Mouse (Mus musculus) bone marrow, adult 2 months (tissue): ENCODE data around the gene Pigl. TPM values are rescaled to one million over a fixed set of nuclear protein-coding genes. Genes with fewer than 3 reads are reported as not detected.
"Not testable (repeated sequence)": the region's sequence is repeated elsewhere in the genome, so short reads cannot be mapped to it uniquely, and the experiment has no call there.

ENCODE experiments used
- H3K27ac ChIP-seq: fragments of 200-500 bp; 2 replicates; pipeline ENCODE4 v1.5.1; 2012; ENCODE audit warnings: low read depth, mild to moderate bottlenecking, control low read depth, inconsistent platforms, low read length; ENCODE audit not compliant: control insufficient read depth, poor library complexity, insufficient read depth
- H3K4me1 ChIP-seq: fragments of 200-500 bp; 2 replicates; pipeline ENCODE4 v1.6.1; 2011; ENCODE audit warnings: low read length; ENCODE audit not compliant: control insufficient read depth, insufficient read depth
- H3K4me3 ChIP-seq: fragments of 200-500 bp; replicated peaks from 2 replicates; pipeline ENCODE3; 2011; ENCODE audit warnings: mild to moderate bottlenecking, low read depth, low read length, control low read depth; ENCODE audit not compliant: control insufficient read depth
- CTCF ChIP-seq: fragments of 200-500 bp; IDR thresholded peaks from 2 replicates; pipeline ENCODE4 v1.5.1; 2011; ENCODE audit warnings: low read length, control low read depth; ENCODE audit not compliant: control insufficient read depth, insufficient read depth
- POLR2A ChIP-seq: fragments of 200-500 bp; IDR thresholded peaks from 2 replicates; pipeline ENCODE4 v1.6.1; 2011; ENCODE audit warnings: low read depth, mild to moderate bottlenecking, control low read depth, low read length, borderline replicate concordance; ENCODE audit not compliant: control insufficient read depth
- WGBS: fragments of 180-500 bp; shearing (Covaris S2); methylation state at CpG from one replicate; pipeline ENCODE4 v1.1.7; 2018; 5-methylcytosine and 5-hydroxymethylcytosine counted together
- polyA plus RNA-seq: library from polyadenylated mRNA; stranded (reverse); fragments of >200 nt; gene quantifications from 2 replicates; pipeline ENCODE4 v1.2.4, GENCODE M21; 2011; ENCODE audit warnings: low replicate concordance; ENCODE audit not compliant: missing spikeins, insufficient read depth, insufficient read length

Pigl gene
- polyA plus RNA-seq, 1 experiment: 5.3 TPM

DNA sequence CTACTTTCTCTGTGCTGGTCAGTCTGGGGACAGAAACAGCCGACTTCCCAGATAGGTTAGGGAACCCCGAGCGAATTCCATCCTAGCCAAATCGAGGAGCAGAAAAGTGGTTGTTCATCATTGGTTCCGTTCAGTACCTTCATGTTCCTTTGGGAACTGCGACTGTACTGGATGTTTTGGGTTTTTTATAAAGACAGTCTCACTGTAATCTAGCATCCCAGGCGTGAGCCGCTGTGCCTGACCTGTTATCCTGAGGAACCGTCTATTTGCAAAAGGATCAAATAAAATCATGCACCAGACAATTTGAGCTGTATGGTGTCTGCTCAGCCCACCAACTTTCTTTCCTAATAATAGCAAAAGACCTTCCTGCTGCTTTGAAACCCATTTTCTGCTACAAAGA lies 520 bp downstream of the Pigl start:
- WGBS: 3% methylated on average over 9 of the region's 9 CpGs
- no peak for TF ChIP-seq CTCF
- TF ChIP-seq POLR2A: no peak
- H3K4me1 ChIP-seq: no peaks in the 10 kb centered on the region; the same call in 1 of the 2 replicates
- peak overlapping the region; percentile 78 for H3K4me3 ChIP-seq
- H3K27ac ChIP-seq: peak overlapping the region; percentile 100

DNA sequence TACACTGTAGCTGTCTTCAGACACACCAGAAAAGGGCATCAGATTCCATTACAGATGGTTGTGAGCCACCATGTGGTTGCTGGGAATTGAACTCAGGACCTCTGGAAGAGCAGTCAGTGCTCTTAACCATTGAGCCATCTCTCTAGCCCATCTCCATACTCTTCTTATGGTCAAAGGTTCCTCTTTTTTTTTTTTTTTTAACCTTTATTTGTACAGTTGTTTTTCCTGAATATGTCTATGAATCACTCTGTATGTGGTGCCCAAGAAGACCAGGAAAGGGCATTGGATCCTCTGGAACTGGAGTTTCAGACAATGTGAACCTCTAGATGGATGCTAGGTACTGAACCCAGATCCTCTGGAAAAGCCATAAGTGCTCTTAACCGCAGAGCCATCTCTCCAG lies 4.3 kb downstream of the Pigl start:
- WGBS: 92% methylated on average over 1 of the region's 1 CpGs
- not testable (repeated sequence) for H3K4me1 ChIP-seq, H3K4me3 ChIP-seq, H3K27ac ChIP-seq

DNA sequence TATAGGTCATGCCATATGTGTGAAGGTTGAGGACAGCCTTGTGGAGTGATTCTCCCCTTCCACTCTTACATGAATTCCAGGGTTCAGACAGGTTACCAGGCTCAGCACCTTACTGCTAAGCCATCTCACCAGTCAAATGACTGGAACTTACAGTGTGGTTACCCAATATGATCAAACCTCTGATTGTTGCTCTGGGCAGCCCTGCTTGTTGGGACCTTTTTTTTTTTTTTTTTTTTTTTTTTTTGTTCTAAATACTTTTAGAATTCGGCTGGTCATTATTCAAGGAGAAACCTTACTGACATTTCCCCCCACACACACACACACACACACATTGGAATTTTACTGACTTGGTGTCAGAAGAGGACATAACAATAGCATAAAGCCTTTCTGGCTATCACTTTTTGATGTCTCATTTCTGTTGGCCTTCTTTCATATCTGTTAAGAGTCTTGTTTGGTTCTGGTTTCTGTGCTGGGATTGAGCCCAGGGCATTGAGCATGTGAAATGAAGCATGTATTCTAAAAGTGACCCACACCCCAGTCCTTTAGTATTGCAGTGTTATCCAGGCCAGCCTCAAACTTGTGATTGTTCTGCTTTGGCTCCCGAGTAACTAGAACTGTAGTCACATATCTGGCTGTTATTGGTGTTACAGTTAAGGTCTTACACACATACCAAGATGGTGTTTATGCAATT lies 5.1 kb downstream of the Pigl start:
- Histone ChIP-seq H3K4me1 (peaks cover 2% of the 10 kb centered on the region; the same call in 1 of the 2 replicates), H3K4me3 (no peak overlapping the region), H3K27ac (no peak overlapping the region)
- WGBS: 46% methylated on average over 2 of the region's 2 CpGs
- TF ChIP-seq POLR2A (no peak), CTCF (no peak)

DNA sequence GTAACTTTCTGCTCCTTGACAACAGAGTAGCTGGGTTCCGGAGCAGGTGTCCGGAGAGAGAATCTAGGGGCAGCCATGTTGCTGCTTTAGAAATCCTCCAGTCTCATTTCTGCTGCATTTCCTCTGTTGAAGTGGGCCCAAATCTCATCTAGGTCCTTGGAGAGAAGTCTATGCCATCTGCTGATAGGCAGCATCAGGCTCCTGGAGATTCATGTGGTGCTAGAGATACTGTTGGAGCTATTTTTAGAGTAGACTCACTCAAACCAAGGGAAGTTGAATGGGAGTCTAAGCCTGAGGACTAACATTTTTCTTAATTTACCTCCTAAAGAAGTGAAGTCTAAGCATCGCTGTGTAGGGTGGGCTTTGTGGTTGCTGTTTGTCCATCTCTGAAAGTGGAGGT lies 6.4 kb downstream of the Pigl start:
- Histone ChIP-seq H3K4me1 (peaks cover 2% of the 10 kb centered on the region; the same call in 1 of the 2 replicates), H3K27ac (no peak overlapping the region), H3K4me3 (no peak overlapping the region)
- WGBS: 57% methylated on average over 3 of the region's 3 CpGs
- TF ChIP-seq CTCF: no peak
- no peak for TF ChIP-seq POLR2A

DNA sequence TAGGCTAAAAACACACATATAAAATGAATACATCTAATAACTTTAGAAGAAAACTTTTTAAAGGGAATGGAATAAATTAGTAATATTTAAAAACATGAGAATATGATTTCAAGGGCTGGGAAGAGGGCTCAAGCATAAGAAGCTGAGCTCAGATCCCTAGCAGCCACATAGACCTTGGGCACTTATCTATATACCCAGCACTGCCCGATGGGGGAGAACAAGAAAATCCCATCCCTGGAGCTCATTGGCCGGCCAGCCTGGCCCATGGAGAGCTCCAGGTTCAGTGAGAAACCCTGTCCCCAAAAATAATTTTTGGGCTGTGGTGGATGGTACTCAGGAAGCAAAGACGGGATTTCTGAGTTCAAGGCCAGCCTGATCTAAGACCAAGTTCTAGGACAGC lies 7.6 kb downstream of the Pigl start:
- peaks cover 3% of the 10 kb centered on the region; the same call in 1 of the 2 replicates for H3K4me1 ChIP-seq
- no peak overlapping the region for H3K27ac ChIP-seq
- no peak for TF ChIP-seq POLR2A
- no peak for TF ChIP-seq CTCF
- 65% methylated on average over 3 of the region's 3 CpGs for WGBS
- H3K4me3 ChIP-seq: no peak overlapping the region

DNA sequence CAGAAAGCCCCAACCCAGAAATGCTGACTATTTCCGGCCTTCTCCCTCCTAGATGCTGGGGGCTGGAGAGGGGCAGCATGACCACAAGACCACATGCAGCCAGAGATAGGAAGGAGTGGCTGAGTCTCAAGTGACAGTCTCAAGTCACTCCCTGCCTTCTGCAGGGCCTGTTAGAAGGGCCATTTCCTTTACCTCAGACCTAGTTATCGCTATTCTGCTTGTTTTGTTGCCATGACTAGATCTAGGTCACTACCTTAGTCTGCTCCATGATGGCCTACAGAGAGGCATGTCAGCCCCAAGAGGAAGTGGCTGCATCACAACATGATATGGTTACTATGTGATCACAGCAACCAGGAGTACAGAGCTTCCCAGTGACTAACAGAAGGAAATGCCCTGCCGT lies 8.3 kb downstream of the Pigl start:
- TF ChIP-seq CTCF: no peak
- no peak for TF ChIP-seq POLR2A
- Histone ChIP-seq H3K27ac (peak overlapping the region; percentile 15; the same call in 1 of the 2 replicates), H3K4me1 (peaks cover 3% of the 10 kb centered on the region; the same call in 1 of the 2 replicates), H3K4me3 (no peak overlapping the region)
- WGBS: 24% methylated on average over 3 of the region's 3 CpGs

DNA sequence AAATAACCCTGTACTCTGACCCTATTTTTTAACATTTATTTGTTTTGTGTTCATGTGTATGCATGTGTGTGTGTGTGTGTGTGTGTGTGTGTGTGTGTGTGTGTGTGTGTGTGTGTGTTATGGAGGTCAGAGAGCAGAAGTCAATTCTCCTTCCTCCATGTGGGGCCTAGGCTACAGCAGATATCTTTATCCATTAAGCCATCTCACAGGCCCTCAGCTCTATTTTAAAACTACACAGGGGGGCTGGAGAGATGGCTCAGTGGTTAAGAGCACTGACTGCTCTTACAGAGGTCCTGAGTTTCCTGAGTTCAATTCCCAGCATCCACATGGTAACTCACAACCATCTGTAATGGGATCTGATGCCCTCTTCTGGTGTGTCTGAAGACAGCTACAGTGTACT lies 9.0 kb downstream of the Pigl start:
- H3K4me1 ChIP-seq, H3K4me3 ChIP-seq, H3K27ac ChIP-seq: not testable (repeated sequence)

DNA sequence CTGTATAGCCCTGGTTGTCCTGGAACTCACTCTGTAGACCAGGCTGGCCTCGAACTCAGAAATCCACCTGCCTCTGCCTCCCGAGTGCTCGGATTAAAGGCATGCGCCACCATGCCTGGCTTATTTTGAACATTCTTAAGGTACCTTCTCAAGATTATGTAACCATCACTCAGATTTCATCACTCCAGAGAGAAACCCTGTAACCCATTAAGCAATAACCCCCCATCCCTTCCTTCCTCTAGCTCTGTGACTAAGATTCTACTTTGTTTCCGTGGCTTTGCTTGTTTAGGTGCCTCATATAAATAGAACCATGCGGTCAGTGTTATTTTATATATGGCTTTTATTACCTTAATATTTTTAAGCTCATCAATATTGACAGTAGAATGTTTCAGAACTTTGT lies 12.2 kb downstream of the Pigl start:
- Histone ChIP-seq H3K4me1 (peaks cover 3% of the 10 kb centered on the region; the same call in 1 of the 2 replicates), H3K4me3 (no peak overlapping the region), H3K27ac (no peak overlapping the region; the same call in 1 of the 2 replicates)
- TF ChIP-seq POLR2A (no peak), CTCF (no peak)
- 31% methylated on average over 6 of the region's 6 CpGs for WGBS

DNA sequence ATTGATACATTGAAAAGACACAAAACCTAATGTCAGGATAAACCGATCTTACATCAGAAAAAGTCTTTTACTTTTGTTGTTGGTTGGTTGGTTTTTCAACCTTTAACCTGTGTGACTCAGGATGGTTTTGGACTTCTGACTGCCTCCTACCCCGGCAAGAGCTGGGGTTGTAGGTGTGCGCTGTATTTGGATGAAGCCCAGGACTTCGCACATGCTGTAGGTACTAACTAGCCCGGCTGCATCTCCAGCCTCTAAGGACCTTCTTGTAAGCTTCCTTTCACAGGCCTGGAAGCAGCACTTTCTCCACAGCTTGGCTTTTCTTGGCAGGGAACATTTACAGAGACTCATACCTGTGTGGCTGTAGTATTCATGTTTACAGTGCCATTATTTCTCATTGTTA lies 15.3 kb downstream of the Pigl start:
- WGBS: 96% methylated on average over 5 of the region's 5 CpGs
- Histone ChIP-seq H3K4me3 (no peak overlapping the region), H3K27ac (no peak overlapping the region), H3K4me1 (peaks cover 1% of the 10 kb centered on the region; the same call in 1 of the 2 replicates)
- TF ChIP-seq CTCF (no peak), POLR2A (no peak)
